ENCODE assay signal across 20 mouse cellular contexts in genomic region chr7:86688030-86688429, GRCm38 (mm10). TPM values are rescaled to one million over a fixed set of nuclear protein-coding genes. Genes with fewer than 3 reads are reported as not detected.
DNase-seq lines count a peak whose midpoint lies in the region; ATAC-seq lines count a peak whose summit lies in the region.
"Had no signal": no experiment of that assay in that cellular context is flagged by ENCODE, and none has a peak within 500 bp of the region (broad histone marks: within the 10 kb centered on the region; RNA-seq: fewer than 3 reads in every experiment).

Olfr292 (plus strand) TSS chr7:86688330.

- no peak within 1 kb of the TSS for H3K4me3 ChIP-seq in forebrain, embryonic 11.5 days (ENCODE audit: low read depth, low read length)
- no peak within 1 kb of the TSS for H3K4me3 ChIP-seq in forebrain, embryonic 16.5 days (replicated peaks; ENCODE audit: low read length)

- no peaks in the 10 kb centered on the region for H3K27me3 ChIP-seq in forebrain, embryonic 11.5 days (ENCODE audit: control insufficient read depth, insufficient read depth, low read length)
- H3K27me3 ChIP-seq in forebrain, embryonic 16.5 days (replicated peaks; ENCODE audit: control insufficient read depth, insufficient read depth, low read length), result no peaks in the 10 kb centered on the region
- H3K27me3 ChIP-seq: CH12.LX, Patski had no signal

- no peak within 1 kb of the TSS for H3K4me2 ChIP-seq in forebrain, embryonic 11.5 days (ENCODE audit: low read depth, low read length, severe bottlenecking)
- no peak within 1 kb of the TSS for H3K4me2 ChIP-seq in forebrain, embryonic 16.5 days (ENCODE audit: low read length)

- H3K4me1 ChIP-seq in forebrain, embryonic 11.5 days (replicated peaks; ENCODE audit: control insufficient read depth, insufficient read depth, low read length), result no peaks in the 10 kb centered on the region
- no peaks in the 10 kb centered on the region for H3K4me1 ChIP-seq in forebrain, embryonic 16.5 days (replicated peaks; ENCODE audit: control insufficient read depth, insufficient read depth, low read length)

- no peak within 1 kb of the TSS for H3K9ac ChIP-seq in forebrain, embryonic 11.5 days (ENCODE audit: low read length)
- H3K9ac ChIP-seq in forebrain, embryonic 16.5 days (replicated peaks; ENCODE audit: low read depth, low read length), result no peak within 1 kb of the TSS

- no peaks in the 10 kb centered on the region for H3K9me3 ChIP-seq in forebrain, embryonic 11.5 days (ENCODE audit: control insufficient read depth, low read length)
- H3K9me3 ChIP-seq in forebrain, embryonic 16.5 days (ENCODE audit: control insufficient read depth, low read length), result no peaks in the 10 kb centered on the region
- H3K9me3 ChIP-seq: G1E had no signal

- DNase-seq in forebrain, embryonic 11.5 days (ENCODE audit: low spot score), result no peak
- DNase-seq: adrenal gland, adult 2 months; adrenal gland, adult 8-10 months; adrenal gland, postnatal 10 days; adrenal gland, postnatal 14 days; adrenal gland, postnatal 25 days; adrenal gland, postnatal 36 days; B cell, adult 2 months; cerebellum, adult 11 months; cerebellum, adult 11-12 months; cerebellum, adult 18-20 months; cerebellum, adult 2 months had no signal

- 0 out of 2 replicates have a peak, but pooled peaks have one; percentile 5 for ATAC-seq in forebrain, embryonic 11.5 days (replicated peaks; ENCODE audit: low FRiP score)
- ATAC-seq in forebrain, embryonic 16.5 days, result no peak
- ATAC-seq: activated CD4-positive, CD25-positive, alpha-beta regulatory T cell, adult 4 months; CD4-positive, CD25-positive, alpha-beta regulatory T cell, adult 4 months; Patski had no signal

- no peaks in the 10 kb centered on the region for H3K36me3 ChIP-seq in forebrain, embryonic 11.5 days (ENCODE audit: control insufficient read depth, insufficient read depth, low read length)
- H3K36me3 ChIP-seq in forebrain, embryonic 16.5 days (ENCODE audit: control insufficient read depth, insufficient read depth), result no peaks in the 10 kb centered on the region
- H3K36me3 ChIP-seq: G1E had no signal

- no peak within 1 kb of the TSS for H3K27ac ChIP-seq in forebrain, embryonic 11.5 days (ENCODE audit: low read depth, low read length)
- no peak within 1 kb of the TSS for H3K27ac ChIP-seq in forebrain, embryonic 16.5 days (ENCODE audit: low read length)

RNA-seq across cellular contexts. Expression of gene Olfr292, which starts in this region (rescaled TPM):
- polyA plus RNA-seq in forebrain, embryonic 11.5 days (2014; fragmentation: Nextera tagmentation; extraction: Ambion mirVana), result not detected in 2 replicates
- not detected in 2 replicates for polyA plus RNA-seq in forebrain, embryonic 16.5 days (2015; fragmentation: Nextera tagmentation; extraction: Ambion mirVana)
- polyA plus RNA-seq: activated CD4-positive, CD25-positive, alpha-beta regulatory T cell, adult 4 months; adrenal gland, adult 2 months; brain, embryonic 14.5 days; C2C12; CD4-positive, CD25-positive, alpha-beta regulatory T cell, adult 4 months; cerebellum, adult 2 months; G1E; Patski had no signal

Comparison
In these comparisons a context has a peak if more than half of its experiments do, and no peak if none do; other contexts are left out.
1. Peak in ATAC-seq in forebrain, embryonic 11.5 days; RNA of the gene not detected or under 1 TPM.